Mouse (Mus musculus) cerebellum, postnatal 14 days (tissue): ENCODE results near the gene Reep6.
"Not testable (repeated sequence)": the region's sequence is repeated elsewhere in the genome, so short reads cannot be mapped to it uniquely, and the experiment has no call there.

ENCODE experiments used
- DNase-seq, 2 experiments: peaks; one replicate each; pipeline ENCODE4 v3.0.0; 2021; ENCODE audit warnings: mixed read lengths in 2 of 2

Reep6 gene

GRCm38 (mm10) chr10:80330084-80330483 lies 331 bp downstream of the Reep6 start:
- no peak for DNase-seq

GRCm38 (mm10) chr10:80330888-80331287 lies 1.1 kb downstream of the Reep6 start:
- no peak for DNase-seq

- DNase-seq, result peak in 1 of 2 experiments; percentile 34
Measured at GRCm38 (mm10) chr10:80331636-80332524, 2.1 kb downstream of the Reep6 start.

- peak; percentile 79 to 83 for DNase-seq
Measured at GRCm38 (mm10) chr10:80332525-80332989, 2.8 kb downstream of the Reep6 start.

- DNase-seq, result no peak
Measured at GRCm38 (mm10) chr10:80336263-80336662, 6.5 kb downstream of the Reep6 start.

GRCm38 (mm10) chr10:80339941-80340750 lies 10.4 kb downstream of the Reep6 start:
- DNase-seq, result peak; percentile 93 to 96

- DNase-seq, result peak in 1 of 2 experiments; percentile 28
Measured at GRCm38 (mm10) chr10:80341026-80341425, 11.3 kb downstream of the Reep6 start.

- DNase-seq, result no peak
Measured at GRCm38 (mm10) chr10:80341491-80342304, 11.9 kb downstream of the Reep6 start.

- DNase-seq, result no peak
Measured at GRCm38 (mm10) chr10:80342305-80342748, 12.6 kb downstream of the Reep6 start.

- peak in 1 of 2 experiments; percentile 43 for DNase-seq
Measured at GRCm38 (mm10) chr10:80342749-80343424, 13.1 kb downstream of the Reep6 start.

- DNase-seq, result no peak
Measured at GRCm38 (mm10) chr10:80343425-80343895, 13.7 kb downstream of the Reep6 start.

- DNase-seq, result no peak
Measured at GRCm38 (mm10) chr10:80344131-80344661, 14.4 kb downstream of the Reep6 start.

GRCm38 (mm10) chr10:80345122-80345521 lies 15.4 kb downstream of the Reep6 start:
- no peak for DNase-seq

GRCm38 (mm10) chr10:80345929-80346328 lies 16.2 kb downstream of the Reep6 start:
- DNase-seq, result not testable (repeated sequence)

GRCm38 (mm10) chr10:80347514-80347967 lies 17.8 kb downstream of the Reep6 start:
- DNase-seq, result peak in 1 of 2 experiments; percentile 45

- peak in 1 of 2 experiments; percentile 56 for DNase-seq
Measured at GRCm38 (mm10) chr10:80348244-80348781, 18.6 kb downstream of the Reep6 start, which contains the start of gene Adamtsl5. Gene Adamtsl5, minus strand, starts transcription at chr10:80348412.

- peak in 1 of 2 experiments; percentile 33 for DNase-seq
Measured at GRCm38 (mm10) chr10:80348981-80349380, 19.2 kb downstream of the Reep6 start.

- peak; percentile 88 to 93 for DNase-seq
Measured at GRCm38 (mm10) chr10:80350292-80350691, 20.5 kb downstream of the Reep6 start.

GRCm38 (mm10) chr10:80351896-80352295 lies 22.1 kb downstream of the Reep6 start:
- DNase-seq, result no peak

- DNase-seq, result no peak
Measured at GRCm38 (mm10) chr10:80352727-80353126, 23.0 kb downstream of the Reep6 start.

- peak in 1 of 2 experiments; percentile 29 for DNase-seq
Measured at GRCm38 (mm10) chr10:80355431-80355830, 25.7 kb downstream of the Reep6 start.
